Mouse (Mus musculus) heart, embryonic 11.5 days (tissue): Measurements from ENCODE around the gene Ap1m2. TPM values are rescaled to one million over a fixed set of nuclear protein-coding genes. Genes with fewer than 3 reads are reported as not detected.

Experiments
- ATAC-seq: fragments of 200-750 bp; cut with Nextera tagmentation; replicated peaks from 2 replicates; pipeline ENCODE4 v1.8.0; 2017; ENCODE audit warnings: moderate library complexity; ENCODE audit not compliant: insufficient number of reproducible peaks, low FRiP score, low TSS enrichment
- H3K27ac ChIP-seq: fragments of 300-500 bp; sonication (generic); 2 replicates; pipeline ENCODE4 v1.5.1; 2014; ENCODE audit warnings: mild to moderate bottlenecking, low read depth, low read length
- H3K27me3 ChIP-seq: fragments of 300-500 bp; sonication (generic); 2 replicates; pipeline ENCODE4 v1.6.1; 2014; ENCODE audit warnings: mild to moderate bottlenecking, low read length, mixed read lengths; ENCODE audit not compliant: control insufficient read depth, insufficient read depth
- H3K36me3 ChIP-seq: fragments of 300-500 bp; sonication (generic); 2 replicates; pipeline ENCODE4 v1.6.1; 2014; ENCODE audit warnings: mild to moderate bottlenecking, low read length, moderate library complexity, mixed read lengths; ENCODE audit not compliant: control insufficient read depth, insufficient read depth
- H3K4me1 ChIP-seq: fragments of 300-500 bp; sonication (generic); 2 replicates; pipeline ENCODE4 v1.6.1; 2014; ENCODE audit warnings: low read length; ENCODE audit not compliant: control insufficient read depth, insufficient read depth
- H3K4me2 ChIP-seq: fragments of 300-500 bp; sonication (generic); 2 replicates; pipeline ENCODE4 v1.6.1; 2014; ENCODE audit warnings: mild to moderate bottlenecking, moderate library complexity
- H3K4me3 ChIP-seq: fragments of 300-500 bp; sonication (generic); 2 replicates; pipeline ENCODE4 v1.5.1; 2014; ENCODE audit warnings: low read depth, low read length
- H3K9ac ChIP-seq: fragments of 300-500 bp; sonication (generic); 2 replicates; pipeline ENCODE4 v1.6.1; 2014; ENCODE audit warnings: mild to moderate bottlenecking, low read depth, low read length, moderate library complexity
- H3K9me3 ChIP-seq: fragments of 300-500 bp; sonication (generic); replicated peaks from 2 replicates; pipeline ENCODE4 v1.6.1; 2016; ENCODE audit warnings: low read length; ENCODE audit not compliant: control insufficient read depth
- WGBS: fragments of 180-500 bp; shearing (Covaris S2); extraction: QIAGEN DNeasy Blood & Tissue Kit; methylation state at CpG from one replicate; pipeline ENCODE4 v1.1.7; 2014; ENCODE audit not compliant: insufficient replicate concordance; 5-methylcytosine and 5-hydroxymethylcytosine counted together
- polyA plus RNA-seq: library from polyadenylated mRNA; unstranded; fragments of >200 nt; fragmentation: Nextera tagmentation; extraction: Ambion mirVana; gene quantifications from 2 replicates; pipeline ENCODE4 v1.2.1, GENCODE M21; 2014

Gene Ap1m2
- polyA plus RNA-seq, 1 experiment from 2014 or later, result 1.1 TPM

- Histone ChIP-seq H3K4me1 (peaks cover 16% of the 10 kb centered on the region), H3K4me2 (peak overlapping the region; percentile 98), H3K9me3 (no peaks in the 10 kb centered on the region), H3K36me3 (no peaks in the 10 kb centered on the region), H3K4me3 (peak overlapping the region; percentile 84), H3K9ac (peak overlapping the region; percentile 90), H3K27me3 (no peaks in the 10 kb centered on the region), H3K27ac (peak overlapping the region; percentile 77)
- WGBS, result 5% methylated on average over 6 of the region's 6 CpGs
- no peak for ATAC-seq
Measured at GRCm38 (mm10) chr9:21321513-21321835, 9.3 kb upstream of the Ap1m2 start.

- no peaks in the 10 kb centered on the region for H3K9me3 ChIP-seq
- H3K4me3 ChIP-seq, result peak within 1 kb of the TSS; percentile 84
- WGBS, result under 1% methylated on average over 52 of the region's 52 CpGs
- H3K36me3 ChIP-seq, result no peaks in the 10 kb centered on the region
- peak within 1 kb of the TSS; percentile 77 for H3K27ac ChIP-seq
- peak; percentile 91 for ATAC-seq
- H3K4me2 ChIP-seq, result peak within 1 kb of the TSS; percentile 98
- no peaks in the 10 kb centered on the region for H3K27me3 ChIP-seq
- peaks cover 16% of the 10 kb centered on the region for H3K4me1 ChIP-seq
- H3K9ac ChIP-seq, result peak within 1 kb of the TSS; percentile 90
Measured at GRCm38 (mm10) chr9:21320619-21321512, 8.7 kb upstream of the Ap1m2 start, which contains the start of gene Slc44a2. Gene Slc44a2 (plus strand): TSS chr9:21320698.

- H3K4me3 ChIP-seq, result peak overlapping the region; percentile 84
- no peaks in the 10 kb centered on the region for H3K27me3 ChIP-seq
- no peak for ATAC-seq
- 32% methylated on average over 4 of the region's 4 CpGs for WGBS
- no peaks in the 10 kb centered on the region for H3K36me3 ChIP-seq
- peak overlapping the region; percentile 77; the same call in 1 of the 2 replicates for H3K27ac ChIP-seq
- H3K9ac ChIP-seq, result peak overlapping the region; percentile 90
- peaks cover 16% of the 10 kb centered on the region for H3K4me1 ChIP-seq
- no peaks in the 10 kb centered on the region for H3K9me3 ChIP-seq
- peak overlapping the region; percentile 98 for H3K4me2 ChIP-seq
Measured at GRCm38 (mm10) chr9:21320280-21320618, 8.1 kb upstream of the Ap1m2 start.

GRCm38 (mm10) chr9:21319503-21319902 lies 7.4 kb upstream of the Ap1m2 start:
- ATAC-seq, result no peak
- Histone ChIP-seq H3K27me3 (no peaks in the 10 kb centered on the region), H3K9ac (no peak overlapping the region), H3K4me3 (no peak overlapping the region), H3K9me3 (no peaks in the 10 kb centered on the region), H3K4me2 (no peak overlapping the region), H3K4me1 (peaks cover 16% of the 10 kb centered on the region), H3K27ac (no peak overlapping the region), H3K36me3 (no peaks in the 10 kb centered on the region)
- 97% methylated on average over 4 of the region's 4 CpGs for WGBS

GRCm38 (mm10) chr9:21318792-21319191 lies 6.7 kb upstream of the Ap1m2 start:
- no peak overlapping the region for H3K4me3 ChIP-seq
- no peak overlapping the region for H3K4me2 ChIP-seq
- H3K4me1 ChIP-seq, result peaks cover 16% of the 10 kb centered on the region
- H3K36me3 ChIP-seq, result no peaks in the 10 kb centered on the region
- no peak overlapping the region for H3K9ac ChIP-seq
- 89% methylated on average over 6 of the region's 6 CpGs for WGBS
- no peak overlapping the region for H3K27ac ChIP-seq
- no peak for ATAC-seq
- no peaks in the 10 kb centered on the region for H3K9me3 ChIP-seq
- H3K27me3 ChIP-seq, result no peaks in the 10 kb centered on the region

- Histone ChIP-seq H3K9ac (no peak overlapping the region), H3K36me3 (no peaks in the 10 kb centered on the region), H3K9me3 (no peaks in the 10 kb centered on the region), H3K4me2 (no peak overlapping the region), H3K27ac (no peak overlapping the region), H3K27me3 (peaks cover 10% of the 10 kb centered on the region), H3K4me3 (no peak overlapping the region), H3K4me1 (peaks cover 12% of the 10 kb centered on the region)
- WGBS, result 77% methylated on average over 7 of the region's 7 CpGs
- no peak for ATAC-seq
Measured at GRCm38 (mm10) chr9:21316696-21317095, 4.6 kb upstream of the Ap1m2 start.

GRCm38 (mm10) chr9:21315421-21315820 lies 3.3 kb upstream of the Ap1m2 start:
- Histone ChIP-seq H3K36me3 (no peaks in the 10 kb centered on the region), H3K4me1 (0 out of 2 replicates have a peak, but pooled peaks cover 6% of the 10 kb centered on the region), H3K27me3 (peaks cover 15% of the 10 kb centered on the region), H3K4me2 (no peak overlapping the region), H3K27ac (no peak overlapping the region), H3K9ac (no peak overlapping the region), H3K9me3 (no peaks in the 10 kb centered on the region), H3K4me3 (no peak overlapping the region)
- WGBS, result 53% methylated on average over 5 of the region's 5 CpGs
- no peak for ATAC-seq

GRCm38 (mm10) chr9:21314367-21315140 lies 2.4 kb upstream of the Ap1m2 start:
- Histone ChIP-seq H3K36me3 (no peaks in the 10 kb centered on the region), H3K4me3 (no peak overlapping the region), H3K4me2 (no peak overlapping the region), H3K4me1 (0 out of 2 replicates have a peak, but pooled peaks cover 4% of the 10 kb centered on the region), H3K27ac (0 out of 2 replicates have a peak overlapping the region, but pooled peaks have one; percentile 3), H3K9ac (no peak overlapping the region), H3K27me3 (peaks cover 15% of the 10 kb centered on the region), H3K9me3 (no peaks in the 10 kb centered on the region)
- 77% methylated on average over 9 of the region's 9 CpGs for WGBS
- no peak; the same call in 1 of the 2 replicates for ATAC-seq
